In genomic region chr17:4967201-4967600, GRCm38 (mm10) we compare ENCODE assay signal across 10 mouse cellular contexts.
"Had no signal": no experiment of that assay in that cellular context is flagged by ENCODE, and none has a peak within 500 bp of the region (broad histone marks: within the 10 kb centered on the region; RNA-seq: fewer than 3 reads in every experiment).

No protein-coding gene starts in this region.

- DNase-seq: gastrocnemius, postnatal 14 days; gastrocnemius, postnatal 36 days; heart, adult 2 months; heart, postnatal 10 days; heart, postnatal 4 days; kidney, adult 18-20 months; kidney, adult 9 months; kidney, postnatal 25 days; kidney, postnatal 4 days; liver had no signal
